Mouse (Mus musculus): Measurements from ENCODE around the gene 1700129C05Rik.

1700129C05Rik gene

DNA sequence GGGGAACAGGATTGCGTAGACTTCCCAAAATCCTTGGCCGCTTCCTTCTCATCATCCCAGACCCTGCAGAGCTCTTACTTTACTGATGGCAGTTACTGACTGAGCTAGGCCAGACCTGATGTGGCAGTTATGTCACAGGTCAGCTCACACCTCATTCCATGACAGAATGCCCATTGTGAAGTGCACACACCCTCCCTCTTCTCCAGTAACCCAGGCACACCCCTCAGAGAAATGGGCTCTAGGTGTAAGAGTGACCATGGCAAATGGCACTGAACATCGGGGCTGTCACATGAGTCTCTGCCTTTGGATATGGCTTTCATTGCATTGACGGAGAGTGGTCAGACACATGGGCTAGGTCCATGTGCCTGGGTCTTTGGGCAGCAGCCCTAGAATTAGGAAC, at the start of gene 1700129C05Rik:
Gene 1700129C05Rik, minus strand, starts transcription at position 101 of the 400 bp plus-strand sequence.
- no peak for DNase-seq (ENCODE audit: low read depth, low spot score)

DNA sequence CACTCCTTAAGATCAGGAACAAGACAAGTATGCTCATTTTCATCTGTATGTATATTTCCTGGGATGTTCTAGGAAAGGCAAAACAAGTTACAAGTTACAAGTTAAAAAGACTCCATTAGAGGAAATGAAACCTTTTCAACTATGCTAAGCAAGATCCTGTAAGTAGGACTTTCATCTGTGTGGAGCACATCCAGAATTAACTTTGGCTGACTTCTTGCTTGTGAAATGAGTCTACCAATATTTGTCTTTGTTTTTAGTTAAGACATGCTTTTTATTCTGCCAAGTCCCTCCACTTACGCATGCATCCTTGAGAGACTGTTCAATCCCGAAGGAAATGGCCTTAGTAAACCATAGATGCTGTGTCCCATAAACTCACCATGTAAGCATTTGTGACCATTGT, 43.4 kb upstream of the 1700129C05Rik start:
- no peak for DNase-seq (ENCODE audit: low read depth, low spot score)

DNA sequence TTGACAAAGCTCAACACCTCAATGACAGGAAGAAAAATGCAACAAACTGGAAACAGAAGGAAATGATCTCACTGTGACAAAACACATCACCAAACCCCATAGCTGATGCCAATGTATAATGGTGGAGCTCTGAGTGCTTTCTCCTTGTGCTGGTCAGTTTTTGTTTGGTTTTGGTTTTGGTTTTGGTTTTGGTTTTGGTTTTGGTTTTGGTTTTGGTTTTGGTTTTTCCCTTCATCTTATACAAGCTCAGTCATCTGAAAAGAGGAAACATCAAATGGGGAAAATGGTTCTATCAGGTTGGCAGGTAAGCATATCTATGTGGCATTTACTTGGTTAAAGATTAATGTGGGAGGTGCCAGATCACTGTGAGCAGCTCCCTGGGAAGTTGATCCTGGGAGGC, 42.8 kb upstream of the 1700129C05Rik start:
- DNase-seq (ENCODE audit: low read depth, low spot score) = no peak

DNA sequence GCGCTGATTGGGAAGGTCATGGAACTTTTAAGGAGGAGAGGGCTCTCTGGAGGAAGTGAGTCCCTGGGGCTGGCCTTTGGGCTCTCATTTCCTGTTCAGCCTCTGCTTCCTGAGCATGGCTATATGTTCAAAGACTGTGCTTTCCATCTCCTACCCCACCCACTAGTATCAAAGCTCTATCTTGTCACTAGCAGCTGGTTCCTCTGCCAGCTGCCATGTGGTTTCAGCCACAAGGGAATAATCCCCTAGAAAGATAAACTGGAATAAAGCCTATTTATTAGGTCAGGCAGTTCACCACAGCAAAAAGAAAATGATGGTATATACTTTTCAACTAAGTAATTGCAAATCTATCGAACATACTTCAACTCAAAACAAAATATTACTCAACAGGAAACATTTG, 40.0 kb upstream of the 1700129C05Rik start:
- DNase-seq (ENCODE audit: low read depth, low spot score) = no peak

DNA sequence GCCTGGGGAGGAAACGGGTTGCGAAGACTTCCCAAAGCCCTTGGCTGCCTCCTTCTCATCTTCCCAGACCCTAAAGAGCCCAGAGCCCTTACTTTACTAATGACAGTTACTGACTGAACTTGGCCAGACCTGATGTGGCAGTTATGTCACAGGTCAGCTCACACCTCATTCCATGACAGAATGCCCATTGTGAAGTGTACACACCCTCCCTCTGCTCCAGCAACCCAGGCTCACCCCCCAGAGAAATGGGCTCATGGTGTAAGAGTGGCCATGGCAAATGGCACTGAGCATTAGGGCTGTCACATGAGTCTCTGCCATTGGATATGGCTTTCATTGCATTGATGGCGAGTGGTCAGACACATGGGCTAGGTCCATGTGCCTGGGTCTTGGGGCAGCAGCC, 36.0 kb upstream of the 1700129C05Rik start, which contains the start of gene Gm5142:
Gene Gm5142, minus strand, starts transcription at position 101 of the 400 bp plus-strand sequence.
- no peak for DNase-seq (ENCODE audit: low read depth, low spot score)

- DNase-seq (ENCODE audit: low read depth, low spot score) = no peak
These were observed 14.5 kb upstream of the 1700129C05Rik start for GRCm38 (mm10) chr14:59157016-59157698.

- peak; percentile 15 for DNase-seq (ENCODE audit: low read depth, low spot score)
These were observed 12.9 kb upstream of the 1700129C05Rik start for GRCm38 (mm10) chr14:59155589-59155988.

DNA sequence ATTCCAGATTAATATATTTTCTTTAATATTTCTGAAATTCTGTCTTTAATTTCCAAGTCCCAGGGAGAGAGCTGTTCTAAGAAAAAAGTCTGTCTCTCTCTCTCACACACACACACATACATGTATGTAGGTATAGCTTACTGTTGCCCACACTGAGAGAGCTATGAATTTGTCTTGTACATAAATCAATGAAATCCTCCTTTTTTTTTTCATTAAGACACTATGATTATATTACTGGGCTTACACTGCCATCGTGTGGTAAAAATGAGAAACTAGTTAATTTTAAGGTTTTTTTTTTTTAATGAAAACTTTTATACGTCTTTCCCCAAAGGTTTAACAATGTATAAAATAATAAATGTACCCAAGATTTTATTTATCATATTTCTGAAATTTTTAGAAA, 28.4 kb downstream of the 1700129C05Rik start:
- DNase-seq (ENCODE audit: low read depth, low spot score) = no peak

- DNase-seq (ENCODE audit: low read depth, low spot score) = no peak
These were observed 38.6 kb downstream of the 1700129C05Rik start for GRCm38 (mm10) chr14:59104006-59104605.

GRCm38 (mm10) chr14:59093601-59094000, 49.1 kb downstream of the 1700129C05Rik start:
- no peak for DNase-seq (ENCODE audit: low read depth, low spot score)

DNA sequence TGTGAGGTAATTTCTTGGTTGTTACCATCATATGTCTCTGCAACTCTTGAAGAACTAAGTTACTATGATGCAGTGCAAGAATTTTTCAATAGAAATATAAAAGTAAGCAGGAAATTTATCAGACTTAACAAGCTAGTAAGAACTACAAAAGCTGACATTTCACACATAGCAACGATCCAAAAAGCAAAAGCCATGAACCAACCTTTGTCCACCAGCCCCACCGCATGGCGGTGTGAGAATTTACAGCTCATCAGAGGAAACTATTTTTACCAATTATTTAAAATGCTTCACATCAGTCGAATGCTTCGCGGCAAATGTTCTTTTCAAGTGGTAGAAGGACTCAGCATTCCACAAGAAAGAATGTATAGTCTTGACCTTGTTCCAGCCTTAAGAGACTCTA, 58.3 kb downstream of the 1700129C05Rik start:
- DNase-seq (ENCODE audit: low read depth, low spot score) = no peak

Data from ES-CJ7 (cell line).